Mouse (Mus musculus) myocyte (in vitro differentiated cells): ENCODE measurements around the gene Spock1. TPM values are rescaled to one million over a fixed set of nuclear protein-coding genes. Genes with fewer than 3 reads are reported as not detected.

Experiments used
- H3K27me3 ChIP-seq: one replicate; pipeline ENCODE4 v1.6.1; 2011; ENCODE audit not compliant: control insufficient read depth, insufficient read depth, insufficient read length
- H3K36me3 ChIP-seq: one replicate; pipeline ENCODE4 v1.6.1; 2011; ENCODE audit not compliant: control insufficient read depth, insufficient read depth
- H3K4me2 ChIP-seq: one replicate; pipeline ENCODE4 v1.6.1; 2011; ENCODE audit warnings: low read depth, control low read depth
- H3K4me3 ChIP-seq: one replicate; pipeline ENCODE4 v1.5.1; 2011; ENCODE audit warnings: mild to moderate bottlenecking, control low read depth, moderate library complexity
- H3K79me2 ChIP-seq: one replicate; pipeline ENCODE4 v1.6.1; 2011; ENCODE audit not compliant: control insufficient read depth, insufficient read depth
- H3ac ChIP-seq: one replicate; pipeline ENCODE4 v1.6.1; 2011; ENCODE audit not compliant: control insufficient read depth, insufficient read length
- CEBPB ChIP-seq: IDR thresholded peaks from 2 replicates; pipeline ENCODE4 v1.6.1; 2011; ENCODE audit warnings: mild to moderate bottlenecking, moderate library complexity; ENCODE audit not compliant: poor library complexity, insufficient read depth, severe bottlenecking
- E2F4 ChIP-seq: IDR thresholded peaks from one replicate; pipeline ENCODE4 v1.6.1; 2011; ENCODE audit warnings: mild to moderate bottlenecking, control low read depth, moderate library complexity; ENCODE audit not compliant: insufficient read depth
- MAX ChIP-seq: IDR thresholded peaks from one replicate; pipeline ENCODE4 v1.6.1; 2011; ENCODE audit warnings: low read depth, mild to moderate bottlenecking, control low read depth
- MYOD1 ChIP-seq, 3 experiments: IDR thresholded peaks; one replicate each; pipeline ENCODE4 v1.6.1; 2011; ENCODE audit warnings: control low read depth in 2 of 3, low read depth in 2 of 3, mild to moderate bottlenecking in 2 of 3, moderate library complexity in 1 of 3; ENCODE audit not compliant: insufficient read length in 2 of 3, control insufficient read depth in 1 of 3
- MYOG ChIP-seq, 3 experiments: IDR thresholded peaks; one replicate each; pipeline ENCODE4 v1.6.1; 2011; ENCODE audit warnings: control low read depth in 2 of 3, low read depth in 2 of 3, mild to moderate bottlenecking in 2 of 3; ENCODE audit not compliant: insufficient read length in 2 of 3, control insufficient read depth in 1 of 3, insufficient read depth in 1 of 3
- POLR2A ChIP-seq: IDR thresholded peaks from one replicate; pipeline ENCODE4 v1.6.1; 2011; ENCODE audit warnings: low read depth, mild to moderate bottlenecking, control low read depth, moderate library complexity; ENCODE audit not compliant: insufficient read length
- POLR2AphosphoS2 ChIP-seq: IDR thresholded peaks from one replicate; pipeline ENCODE4 v1.6.1; 2011; ENCODE audit warnings: low read depth, control low read depth; ENCODE audit not compliant: insufficient read length
- REST ChIP-seq: IDR thresholded peaks from one replicate; pipeline ENCODE4 v1.6.1; 2011; ENCODE audit warnings: mild to moderate bottlenecking, control low read depth, moderate library complexity; ENCODE audit not compliant: insufficient read depth, insufficient read length
- SRF ChIP-seq: IDR thresholded peaks from one replicate; pipeline ENCODE4 v1.6.1; 2011; ENCODE audit warnings: low read depth; ENCODE audit not compliant: control insufficient read depth, insufficient read length
- TCF12 ChIP-seq: IDR thresholded peaks from one replicate; pipeline ENCODE4 v1.6.1; 2011; ENCODE audit warnings: mild to moderate bottlenecking, control low read depth; ENCODE audit not compliant: poor library complexity, insufficient read depth, severe bottlenecking
- TCF3 ChIP-seq: IDR thresholded peaks from one replicate; pipeline ENCODE4 v1.6.1; 2011; ENCODE audit warnings: low read depth, control low read depth; ENCODE audit not compliant: insufficient read length
- USF1 ChIP-seq: IDR thresholded peaks from one replicate; pipeline ENCODE4 v1.6.1; 2011; ENCODE audit warnings: low read depth, mild to moderate bottlenecking, control low read depth, moderate library complexity
- polyA plus RNA-seq: library from polyadenylated mRNA; unstranded; fragments of >200 nt; fragmentation: generic; extraction: Trizol; gene quantifications from one replicate; pipeline ENCODE4 v1.2.1, GENCODE M21; 2012; ENCODE audit warnings: missing spikeins

The Spock1 gene
- polyA plus RNA-seq, 1 experiment: 0.19 TPM

- no peaks in the 10 kb centered on the region for H3K79me2 ChIP-seq
- TF ChIP-seq MAX (no peak), POLR2A (no peak), POLR2AphosphoS2 (no peak), TCF3 (no peak), CEBPB (no peak), MYOD1 (IDR thresholded peaks at IDR 0.05; ENCODE audit: control insufficient read depth in 1 of 3, insufficient read length in 2 of 3, low read depth in 2 of 3) (no peak), USF1 (no peak), SRF (no peak)
- H3K4me2 ChIP-seq: no peak overlapping the region
- H3K27me3 ChIP-seq: no peaks in the 10 kb centered on the region
- H3K4me3 ChIP-seq: no peak overlapping the region
- no peaks in the 10 kb centered on the region for H3K36me3 ChIP-seq
- no peak overlapping the region for H3ac ChIP-seq
These were observed 235.4 kb downstream of the Spock1 start for GRCm38 (mm10) chr13:57672762-57673161.

- TF ChIP-seq CEBPB (no peak), MYOG (IDR thresholded peaks at IDR 0.05; ENCODE audit: control insufficient read depth in 1 of 3, insufficient read depth in 1 of 3, insufficient read length in 2 of 3, low read depth in 2 of 3) (no peak), USF1 (no peak), E2F4 (no peak), POLR2A (no peak), TCF3 (no peak), TCF12 (no peak), REST (no peak), POLR2AphosphoS2 (no peak), MYOD1 (IDR thresholded peaks at IDR 0.05; ENCODE audit: control insufficient read depth in 1 of 3, insufficient read length in 2 of 3, low read depth in 2 of 3) (no peak)
- H3K79me2 ChIP-seq: no peaks in the 10 kb centered on the region
- H3K4me2 ChIP-seq: no peak overlapping the region
- no peaks in the 10 kb centered on the region for H3K36me3 ChIP-seq
- no peaks in the 10 kb centered on the region for H3K27me3 ChIP-seq
- H3K4me3 ChIP-seq: no peak overlapping the region
- no peak overlapping the region for H3ac ChIP-seq
These were observed 236.2 kb downstream of the Spock1 start for GRCm38 (mm10) chr13:57671919-57672318.

- no peaks in the 10 kb centered on the region for H3K79me2 ChIP-seq
- no peak overlapping the region for H3K4me2 ChIP-seq
- no peaks in the 10 kb centered on the region for H3K27me3 ChIP-seq
- TF ChIP-seq MYOD1 (IDR thresholded peaks at IDR 0.05; ENCODE audit: control insufficient read depth in 1 of 3, insufficient read length in 2 of 3, low read depth in 2 of 3): no peak
- TF ChIP-seq POLR2AphosphoS2: no peak
- H3K4me3 ChIP-seq: no peak overlapping the region
- H3ac ChIP-seq: no peak overlapping the region
- no peaks in the 10 kb centered on the region for H3K36me3 ChIP-seq
These were observed 236.8 kb downstream of the Spock1 start for GRCm38 (mm10) chr13:57671322-57671721.

- Histone ChIP-seq H3K36me3 (no peaks in the 10 kb centered on the region), H3ac (no peak overlapping the region), H3K27me3 (no peaks in the 10 kb centered on the region), H3K79me2 (no peaks in the 10 kb centered on the region), H3K4me3 (no peak overlapping the region), H3K4me2 (no peak overlapping the region)
- TF ChIP-seq CEBPB: no peak
- TF ChIP-seq POLR2A: no peak
- no peak for TF ChIP-seq E2F4
- TF ChIP-seq MAX: no peak
- TF ChIP-seq TCF3: no peak
- no peak for TF ChIP-seq SRF
- TF ChIP-seq MYOD1 (IDR thresholded peaks at IDR 0.05; ENCODE audit: control insufficient read depth in 1 of 3, insufficient read length in 2 of 3, low read depth in 2 of 3): no peak
- no peak for TF ChIP-seq MYOG (IDR thresholded peaks at IDR 0.05; ENCODE audit: control insufficient read depth in 1 of 3, insufficient read depth in 1 of 3, insufficient read length in 2 of 3, low read depth in 2 of 3)
- TF ChIP-seq POLR2AphosphoS2: no peak
- TF ChIP-seq REST: no peak
- no peak for TF ChIP-seq TCF12
- no peak for TF ChIP-seq USF1
These were observed 240.5 kb downstream of the Spock1 start for GRCm38 (mm10) chr13:57667621-57668020.

- Histone ChIP-seq H3K79me2 (no peaks in the 10 kb centered on the region), H3K4me2 (no peak overlapping the region), H3ac (no peak overlapping the region), H3K27me3 (no peaks in the 10 kb centered on the region), H3K4me3 (no peak overlapping the region), H3K36me3 (no peaks in the 10 kb centered on the region)
- TF ChIP-seq REST: no peak
- TF ChIP-seq TCF3: no peak
- TF ChIP-seq MYOD1 (IDR thresholded peaks at IDR 0.05; ENCODE audit: control insufficient read depth in 1 of 3, insufficient read length in 2 of 3, low read depth in 2 of 3): no peak
- no peak for TF ChIP-seq MAX
- no peak for TF ChIP-seq TCF12
- no peak for TF ChIP-seq POLR2A
- no peak for TF ChIP-seq POLR2AphosphoS2
- TF ChIP-seq E2F4: no peak
- no peak for TF ChIP-seq CEBPB
- TF ChIP-seq USF1: no peak
- TF ChIP-seq SRF: no peak
- no peak for TF ChIP-seq MYOG (IDR thresholded peaks at IDR 0.05; ENCODE audit: control insufficient read depth in 1 of 3, insufficient read depth in 1 of 3, insufficient read length in 2 of 3, low read depth in 2 of 3)
These were observed 241.8 kb downstream of the Spock1 start for GRCm38 (mm10) chr13:57666173-57666842.
